Mouse (Mus musculus): ENCODE data around the gene Tagln2. TPM values are rescaled to one million over a fixed set of nuclear protein-coding genes. Genes with fewer than 3 reads are reported as not detected.

Gene Tagln2
- 541 and 580 TPM in 2 replicates for polyA plus RNA-seq (2015; fragmentation: Nextera tagmentation; extraction: Ambion mirVana)

GRCm38 (mm10) chr1:172499765-172500441, at the start of gene Tagln2:
TSS of gene Tagln2 (plus strand) at chr1:172500047.
- H3K9me3 ChIP-seq, result no peaks in the 10 kb centered on the region
- peak within 1 kb of the TSS; percentile 69 for H3K4me3 ChIP-seq
- no peaks in the 10 kb centered on the region for H3K27me3 ChIP-seq
- peak; percentile 69 for ATAC-seq (ENCODE audit: borderline replicate concordance, extremely low read depth, low FRiP score, low TSS enrichment)
- H3K27ac ChIP-seq, result peak within 1 kb of the TSS; percentile 95
- H3K4me1 ChIP-seq, result peaks cover 43% of the 10 kb centered on the region
- 2% methylated on average over 30 of the region's 30 CpGs for WGBS
- H3K9ac ChIP-seq, result peak within 1 kb of the TSS; percentile 88
- peak within 1 kb of the TSS; percentile 78 for H3K4me2 ChIP-seq
- peaks cover 5% of the 10 kb centered on the region for H3K36me3 ChIP-seq

- Histone ChIP-seq H3K27me3 (no peaks in the 10 kb centered on the region), H3K4me2 (no peak overlapping the region), H3K4me3 (no peak overlapping the region), H3K27ac (no peak overlapping the region), H3K4me1 (0 out of 2 replicates have a peak, but pooled peaks cover 3% of the 10 kb centered on the region), H3K9me3 (no peaks in the 10 kb centered on the region), H3K36me3 (no peaks in the 10 kb centered on the region), H3K9ac (no peak overlapping the region)
- 33% methylated on average over 2 of the region's 2 CpGs for WGBS
- no peak for ATAC-seq (ENCODE audit: borderline replicate concordance, extremely low read depth, low FRiP score, low TSS enrichment)
Observed at GRCm38 (mm10) chr1:172450226-172450625, 49.6 kb upstream of the Tagln2 start.

- Histone ChIP-seq H3K9ac (no peak overlapping the region), H3K9me3 (no peaks in the 10 kb centered on the region), H3K4me2 (no peak overlapping the region), H3K36me3 (no peaks in the 10 kb centered on the region), H3K27me3 (no peaks in the 10 kb centered on the region), H3K4me3 (no peak overlapping the region), H3K4me1 (0 out of 2 replicates have a peak, but pooled peaks cover 3% of the 10 kb centered on the region), H3K27ac (no peak overlapping the region)
- ATAC-seq (ENCODE audit: borderline replicate concordance, extremely low read depth, low FRiP score, low TSS enrichment), result 0 out of 2 replicates have a peak, but pooled peaks have one; percentile 35
- WGBS, result 30% methylated on average over 17 of the region's 17 CpGs
Observed at GRCm38 (mm10) chr1:172450848-172451470, 48.9 kb upstream of the Tagln2 start.

DNA sequence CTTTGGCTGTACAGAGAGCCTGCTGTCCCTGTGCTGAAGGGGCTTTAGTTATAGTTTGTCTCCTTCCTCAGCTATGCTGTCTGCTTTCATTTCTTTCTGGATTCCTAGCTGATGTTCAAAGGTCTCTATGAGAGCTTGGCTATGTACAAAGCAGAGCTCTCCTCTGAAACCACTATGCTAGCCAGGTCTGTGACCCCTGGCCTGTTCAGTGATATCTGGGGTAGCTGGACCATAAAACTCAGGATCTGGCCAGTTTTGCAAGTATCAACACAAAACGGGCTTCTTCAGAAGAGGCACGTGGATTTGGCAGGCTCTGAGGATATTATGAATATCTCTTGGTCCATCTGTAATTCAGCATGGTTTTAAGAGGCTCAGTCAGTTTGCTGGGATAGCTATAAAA, 46.9 kb upstream of the Tagln2 start:
- WGBS, result 64% methylated on average over 2 of the region's 2 CpGs
- no peaks in the 10 kb centered on the region for H3K9me3 ChIP-seq
- ATAC-seq (ENCODE audit: borderline replicate concordance, extremely low read depth, low FRiP score, low TSS enrichment), result no peak

DNA sequence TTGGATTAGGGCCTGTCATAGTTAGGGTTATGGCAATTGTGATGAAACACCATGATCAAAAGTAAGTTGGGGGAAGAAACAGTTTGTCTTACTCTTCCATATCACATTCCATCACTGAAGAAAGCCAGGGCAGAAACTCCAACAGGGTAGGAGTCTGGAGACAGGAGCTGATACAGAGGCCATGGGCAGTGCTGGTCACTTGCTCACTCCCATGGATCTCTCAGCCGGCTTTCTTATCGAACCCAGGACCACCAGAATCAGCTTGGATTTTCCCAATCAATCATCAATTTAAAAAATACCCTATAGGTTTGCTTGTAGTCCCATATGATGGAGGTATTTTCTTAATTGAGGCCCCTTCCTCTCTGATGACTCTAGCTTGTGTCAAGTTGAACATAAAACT, 46.0 kb upstream of the Tagln2 start:
- no peaks in the 10 kb centered on the region for H3K9me3 ChIP-seq
- WGBS, result 91% methylated on average over 2 of the region's 2 CpGs
- no peak for ATAC-seq (ENCODE audit: borderline replicate concordance, extremely low read depth, low FRiP score, low TSS enrichment)

More for the DNA sequence above, 46.9 kb upstream of the Tagln2 start:
- no peak overlapping the region for H3K4me2 ChIP-seq
- H3K9ac ChIP-seq, result no peak overlapping the region
- no peaks in the 10 kb centered on the region for H3K36me3 ChIP-seq
- no peaks in the 10 kb centered on the region for H3K27me3 ChIP-seq
- no peak overlapping the region for H3K27ac ChIP-seq
- H3K4me1 ChIP-seq, result 0 out of 2 replicates have a peak, but pooled peaks cover 3% of the 10 kb centered on the region
- no peak overlapping the region for H3K4me3 ChIP-seq

DNA sequence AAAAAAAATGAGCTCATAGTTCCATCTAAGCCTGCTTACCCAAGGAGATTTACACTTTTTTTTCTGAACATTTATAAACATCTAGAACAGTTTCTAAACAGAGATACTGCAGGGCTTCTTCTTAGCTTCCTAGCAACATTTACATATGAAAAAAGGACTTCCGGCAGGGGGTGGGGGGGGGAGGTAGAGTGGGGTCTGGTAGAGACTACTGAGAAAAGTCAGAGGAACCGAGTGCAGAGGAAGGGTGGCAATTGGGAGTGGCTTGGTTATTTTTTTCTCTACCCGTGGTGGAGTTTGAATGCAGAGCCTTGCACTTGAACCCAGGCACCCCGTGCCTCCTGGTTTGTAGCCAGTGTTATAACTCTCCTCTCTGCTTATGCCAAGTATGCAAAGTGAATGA, 44.4 kb upstream of the Tagln2 start:
- Histone ChIP-seq H3K4me1 (0 out of 2 replicates have a peak, but pooled peaks cover 3% of the 10 kb centered on the region), H3K4me3 (no peak overlapping the region), H3K9me3 (no peaks in the 10 kb centered on the region), H3K9ac (no peak overlapping the region), H3K36me3 (no peaks in the 10 kb centered on the region), H3K27me3 (no peaks in the 10 kb centered on the region), H3K27ac (no peak overlapping the region), H3K4me2 (no peak overlapping the region)
- no peak for ATAC-seq (ENCODE audit: borderline replicate concordance, extremely low read depth, low FRiP score, low TSS enrichment)
- WGBS, result 24% methylated on average over 4 of the region's 4 CpGs

More for the DNA sequence above, 46.0 kb upstream of the Tagln2 start:
- H3K36me3 ChIP-seq, result no peaks in the 10 kb centered on the region
- no peak overlapping the region for H3K4me3 ChIP-seq
- H3K27ac ChIP-seq, result no peak overlapping the region
- H3K9ac ChIP-seq, result no peak overlapping the region
- no peak overlapping the region for H3K4me2 ChIP-seq
- H3K27me3 ChIP-seq, result no peaks in the 10 kb centered on the region
- H3K4me1 ChIP-seq, result 0 out of 2 replicates have a peak, but pooled peaks cover 3% of the 10 kb centered on the region

DNA sequence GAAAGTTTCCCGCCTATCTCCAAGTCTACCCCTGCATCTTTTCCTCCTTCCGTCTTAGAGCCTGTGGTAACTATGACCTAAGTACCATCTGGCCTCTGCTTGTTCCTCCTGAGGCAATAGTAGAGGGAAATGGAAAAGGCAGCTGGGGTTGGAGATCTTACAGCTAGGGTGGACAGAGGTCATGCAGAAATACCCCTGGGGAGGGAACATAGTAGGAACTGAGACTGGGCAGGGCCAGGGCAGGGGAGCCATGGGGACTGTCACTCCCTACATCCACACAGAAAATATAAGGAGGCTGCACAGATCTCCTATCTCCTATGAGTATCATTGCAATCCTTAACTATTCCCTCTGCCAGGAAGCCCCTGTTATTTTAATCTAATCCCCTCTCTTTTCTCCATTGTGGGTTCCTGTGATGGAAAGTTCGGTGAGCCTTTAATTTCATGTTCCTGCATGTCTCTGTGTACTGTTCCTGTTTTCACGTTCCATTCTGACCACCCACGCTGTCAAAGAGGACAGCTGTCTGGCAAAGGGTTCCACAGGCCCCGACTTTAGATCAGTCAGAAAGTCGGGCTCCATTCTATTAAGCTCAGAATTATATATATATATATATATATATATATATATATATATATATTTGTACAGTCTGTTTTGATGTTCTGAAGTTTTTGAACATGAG, 43.7 kb upstream of the Tagln2 start:
- Histone ChIP-seq H3K27me3 (no peaks in the 10 kb centered on the region), H3K4me2 (no peak overlapping the region), H3K36me3 (no peaks in the 10 kb centered on the region), H3K9ac (no peak overlapping the region), H3K4me1 (0 out of 2 replicates have a peak, but pooled peaks cover under 1% of the 10 kb centered on the region), H3K4me3 (no peak overlapping the region), H3K27ac (no peak overlapping the region), H3K9me3 (no peaks in the 10 kb centered on the region)
- no peak for ATAC-seq (ENCODE audit: borderline replicate concordance, extremely low read depth, low FRiP score, low TSS enrichment)
- WGBS, result 58% methylated on average over 7 of the region's 7 CpGs

GRCm38 (mm10) chr1:172457196-172457595, 42.7 kb upstream of the Tagln2 start:
- WGBS, result 66% methylated on average over 3 of the region's 3 CpGs
- H3K9me3 ChIP-seq, result no peaks in the 10 kb centered on the region
- ATAC-seq (ENCODE audit: borderline replicate concordance, extremely low read depth, low FRiP score, low TSS enrichment), result no peak

GRCm38 (mm10) chr1:172458041-172458440, 41.8 kb upstream of the Tagln2 start:
- Histone ChIP-seq H3K4me1 (no peaks in the 10 kb centered on the region; the same call in 1 of the 2 replicates), H3K4me2 (no peak overlapping the region), H3K36me3 (no peaks in the 10 kb centered on the region), H3K9ac (no peak overlapping the region), H3K27me3 (no peaks in the 10 kb centered on the region), H3K4me3 (no peak overlapping the region), H3K9me3 (no peaks in the 10 kb centered on the region), H3K27ac (no peak overlapping the region)
- no peak for ATAC-seq (ENCODE audit: borderline replicate concordance, extremely low read depth, low FRiP score, low TSS enrichment)
- WGBS, result 74% methylated on average over 3 of the region's 3 CpGs

More at GRCm38 (mm10) chr1:172457196-172457595, 42.7 kb upstream of the Tagln2 start:
- Histone ChIP-seq H3K4me1 (no peaks in the 10 kb centered on the region; the same call in 1 of the 2 replicates), H3K9ac (no peak overlapping the region), H3K36me3 (no peaks in the 10 kb centered on the region), H3K4me2 (no peak overlapping the region), H3K4me3 (no peak overlapping the region), H3K27ac (no peak overlapping the region), H3K27me3 (no peaks in the 10 kb centered on the region)

- no peaks in the 10 kb centered on the region; the same call in 1 of the 2 replicates for H3K4me1 ChIP-seq
- WGBS, result 53% methylated on average over 2 of the region's 2 CpGs
- H3K27me3 ChIP-seq, result no peaks in the 10 kb centered on the region
- H3K27ac ChIP-seq, result no peak overlapping the region
- H3K36me3 ChIP-seq, result no peaks in the 10 kb centered on the region
- no peaks in the 10 kb centered on the region for H3K9me3 ChIP-seq
- H3K9ac ChIP-seq, result no peak overlapping the region
- H3K4me2 ChIP-seq, result no peak overlapping the region
- ATAC-seq (ENCODE audit: borderline replicate concordance, extremely low read depth, low FRiP score, low TSS enrichment), result no peak
- no peak overlapping the region for H3K4me3 ChIP-seq
Observed at GRCm38 (mm10) chr1:172461602-172462001, 38.2 kb upstream of the Tagln2 start.

GRCm38 (mm10) chr1:172462534-172462933, 37.3 kb upstream of the Tagln2 start:
- H3K36me3 ChIP-seq, result no peaks in the 10 kb centered on the region
- no peak overlapping the region for H3K4me3 ChIP-seq
- H3K4me1 ChIP-seq, result no peaks in the 10 kb centered on the region; the same call in 1 of the 2 replicates
- no peaks in the 10 kb centered on the region for H3K27me3 ChIP-seq
- 62% methylated on average over 3 of the region's 3 CpGs for WGBS
- no peak overlapping the region for H3K27ac ChIP-seq
- H3K4me2 ChIP-seq, result no peak overlapping the region
- ATAC-seq (ENCODE audit: borderline replicate concordance, extremely low read depth, low FRiP score, low TSS enrichment), result peak; percentile 52; the same call in 1 of the 2 replicates
- H3K9ac ChIP-seq, result no peak overlapping the region
- no peaks in the 10 kb centered on the region for H3K9me3 ChIP-seq
